In genomic region chr10:53746039-53746438, GRCm38 (mm10) we compare ENCODE assay signal across 19 mouse cellular contexts. TPM values are rescaled to one million over a fixed set of nuclear protein-coding genes. Genes with fewer than 3 reads are reported as not detected.
"Had no signal": no experiment of that assay in that cellular context is flagged by ENCODE, and none has a peak within 500 bp of the region (broad histone marks: within the 10 kb centered on the region; RNA-seq: fewer than 3 reads in every experiment).

No protein-coding gene starts in this region.

- H3K4me2 ChIP-seq: liver, embryonic 11.5 days; liver, embryonic 13.5 days; liver, embryonic 15.5 days; lung, embryonic 14.5 days; midbrain, embryonic 11.5 days; midbrain, embryonic 13.5 days; midbrain, embryonic 15.5 days; neural tube, embryonic 12.5 days had no signal

- H3K27ac ChIP-seq: liver, embryonic 13.5 days; liver, embryonic 15.5 days; macrophage; midbrain, embryonic 13.5 days; midbrain, embryonic 15.5 days; neural tube, embryonic 12.5 days had no signal

- H3K9ac ChIP-seq: liver, embryonic 13.5 days; liver, embryonic 15.5 days; liver, postnatal 0 days; lung, embryonic 14.5 days; midbrain, embryonic 13.5 days; midbrain, embryonic 15.5 days; neural tube, embryonic 12.5 days had no signal

- H3K4me1 ChIP-seq: liver, embryonic 13.5 days; liver, embryonic 15.5 days; neural tube, embryonic 12.5 days had no signal

- H3K27me3 ChIP-seq: midbrain, embryonic 13.5 days; midbrain, embryonic 15.5 days; neural tube, embryonic 12.5 days had no signal

- H3K9me3 ChIP-seq: liver, embryonic 13.5 days; liver, embryonic 15.5 days; midbrain, embryonic 13.5 days; midbrain, embryonic 15.5 days; neural tube, embryonic 12.5 days had no signal

- ATAC-seq: liver, postnatal 0 days; midbrain, embryonic 13.5 days; midbrain, embryonic 15.5 days had no signal

- H3K36me3 ChIP-seq: liver, embryonic 13.5 days; liver, embryonic 15.5 days; midbrain, embryonic 13.5 days; midbrain, embryonic 15.5 days; neural tube, embryonic 12.5 days had no signal

- H3K4me3 ChIP-seq: liver, embryonic 13.5 days; liver, embryonic 15.5 days; megakaryocyte, embryonic 14.5 days; midbrain, embryonic 13.5 days; midbrain, embryonic 15.5 days; neural tube, embryonic 12.5 days had no signal

- DNase-seq: liver, embryonic 13.5 days; liver, postnatal 0 days; lung, embryonic 14.5 days; right cerebral cortex, adult 18-20 months; right cerebral cortex, postnatal 25 days; right cerebral cortex, postnatal 4 days; spleen, adult 18-20 months; thymus, adult 18-20 months; thymus, postnatal 14 days; thymus, postnatal 36 days had no signal

RNA-seq across cellular contexts. Expression of gene Fam184a, which starts 4.9 kb away (rescaled TPM):
- total RNA-seq: neutrophil, adult 5-6 weeks had no signal
- polyA plus RNA-seq: macrophage had no signal
